Comparison of ENCODE assay signal across 8 mouse cellular contexts in the genomic region with DNA sequence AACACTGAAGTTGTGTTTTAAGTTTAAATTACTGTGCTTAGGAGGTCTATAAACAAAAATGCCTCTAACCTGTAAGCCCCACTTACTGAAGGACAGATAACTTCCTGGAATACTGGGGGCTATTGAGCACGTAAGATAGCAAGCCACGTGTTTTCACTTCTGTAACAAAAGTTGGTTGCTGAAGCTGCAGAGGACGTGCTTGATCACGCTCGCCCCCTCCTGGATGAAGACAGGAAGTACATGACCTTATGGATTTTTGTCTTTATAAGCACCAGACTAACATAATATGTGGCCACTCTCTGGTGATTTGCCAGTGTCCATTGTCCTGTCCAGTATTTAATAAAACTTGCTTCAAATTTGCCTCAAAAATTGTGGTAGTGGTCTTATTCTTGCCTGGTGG. TPM values are rescaled to one million over a fixed set of nuclear protein-coding genes. Genes with fewer than 3 reads are reported as not detected.
DNase-seq lines count a peak whose midpoint lies in the region; ATAC-seq lines count a peak whose summit lies in the region.

No protein-coding gene starts in this region.

- peak; percentile 65 for DNase-seq in CD4-positive, CD25-positive, alpha-beta regulatory T cell, adult 2 months (ENCODE audit: low read depth, low spot score)
- DNase-seq in liver (peak; percentile 52), R1 (ENCODE audit: low read depth, low spot score) (peak; percentile 72)
- DNase-seq in liver, embryonic 11.5 days (ENCODE audit: low spot score) = peak; percentile 31
- DNase-seq in layer of hippocampus, adult 9-10 months (ENCODE audit: low spot score) = no peak
- DNase-seq in frontal cortex, postnatal 14 days (ENCODE audit: low spot score in 2 of 2) = no peak

- H3K9me3 ChIP-seq in liver, embryonic 12.5 days (replicated peaks) = peaks cover 5% of the 10 kb centered on the region; the same call in 1 of the 2 replicates
- H3K9me3 ChIP-seq in liver, embryonic 11.5 days (ENCODE audit: control insufficient read depth, low read length) = peaks cover 3% of the 10 kb centered on the region; the same call in 1 of the 2 replicates

- no peaks in the 10 kb centered on the region for H3K36me3 ChIP-seq in liver, embryonic 12.5 days
- H3K36me3 ChIP-seq in liver, embryonic 11.5 days (ENCODE audit: control insufficient read depth, insufficient read depth, low read length) = no peaks in the 10 kb centered on the region

- H3K4me1 ChIP-seq in liver, embryonic 12.5 days = no peaks in the 10 kb centered on the region
- H3K4me1 ChIP-seq in liver, embryonic 11.5 days (replicated peaks; ENCODE audit: control insufficient read depth, insufficient read depth, low read length) = 0 out of 2 replicates have a peak, but pooled peaks cover 5% of the 10 kb centered on the region

- no peak overlapping the region for H3K27ac ChIP-seq in liver, embryonic 12.5 days
- no peak overlapping the region for H3K27ac ChIP-seq in liver, embryonic 11.5 days (ENCODE audit: low read depth, low read length)

- 52% methylated on average over 5 of the region's 5 CpGs for WGBS in liver, embryonic 12.5 days (ENCODE audit: insufficient replicate concordance)
- 61% methylated on average over 5 of the region's 5 CpGs for WGBS in liver, embryonic 11.5 days

- no peaks in the 10 kb centered on the region for H3K27me3 ChIP-seq in liver, embryonic 12.5 days (replicated peaks)
- no peaks in the 10 kb centered on the region for H3K27me3 ChIP-seq in liver, embryonic 11.5 days (replicated peaks; ENCODE audit: control insufficient read depth, insufficient read depth, low read length)

- ATAC-seq in CD4-positive, CD25-positive, alpha-beta regulatory T cell, adult 4 months = no peak
- ATAC-seq in liver, embryonic 12.5 days = no peak
- ATAC-seq in liver, embryonic 11.5 days (replicated peaks; ENCODE audit: low FRiP score) = no peak

- H3K9ac ChIP-seq in liver, embryonic 12.5 days = no peak overlapping the region
- H3K9ac ChIP-seq in liver, embryonic 11.5 days (ENCODE audit: low read depth, low read length) = no peak overlapping the region

- H3K4me2 ChIP-seq in liver, embryonic 12.5 days = no peak overlapping the region
- no peak overlapping the region for H3K4me2 ChIP-seq in liver, embryonic 11.5 days

- H3K4me3 ChIP-seq in liver, embryonic 12.5 days = no peak overlapping the region
- no peak overlapping the region for H3K4me3 ChIP-seq in liver, embryonic 11.5 days (ENCODE audit: low read depth, low read length)

RNA-seq across cellular contexts. Expression of gene Ccrl2, which starts 20.4 kb away (rescaled TPM):
- polyA plus RNA-seq in CD4-positive, CD25-positive, alpha-beta regulatory T cell, adult 4 months (2017; shearing (Covaris generic)) = 10 to 100 TPM; 25.6 to 26.3 TPM
- 12.2 and 13.4 TPM in 2 replicates for polyA plus RNA-seq in liver, embryonic 12.5 days (2016; fragmentation: Nextera tagmentation; extraction: Ambion mirVana)
- 4.7 and 5.2 TPM in 2 replicates for polyA plus RNA-seq in liver, embryonic 11.5 days (2014; fragmentation: Nextera tagmentation; extraction: Ambion mirVana)

RNA-seq across cellular contexts. Expression of gene Lrrfip2, which starts 39.6 kb away (rescaled TPM):
- 1 to 10 TPM; 8.2 to 9.6 TPM for polyA plus RNA-seq in CD4-positive, CD25-positive, alpha-beta regulatory T cell, adult 4 months (2017; shearing (Covaris generic))
- polyA plus RNA-seq in liver, embryonic 12.5 days (2016; fragmentation: Nextera tagmentation; extraction: Ambion mirVana) = 29.5 and 30.6 TPM in 2 replicates
- 40.0 and 40.3 TPM in 2 replicates for polyA plus RNA-seq in liver, embryonic 11.5 days (2014; fragmentation: Nextera tagmentation; extraction: Ambion mirVana)

RNA-seq across cellular contexts. Expression of gene Ltf, which starts 58.7 kb away (rescaled TPM):
- polyA plus RNA-seq in CD4-positive, CD25-positive, alpha-beta regulatory T cell, adult 4 months (2017; shearing (Covaris generic)) = under 1 TPM in 1 of 2 experiments, not detected in 1; 0.76 TPM
- 17.0 and 18.7 TPM in 2 replicates for polyA plus RNA-seq in liver, embryonic 12.5 days (2016; fragmentation: Nextera tagmentation; extraction: Ambion mirVana)
- polyA plus RNA-seq in liver, embryonic 11.5 days (2014; fragmentation: Nextera tagmentation; extraction: Ambion mirVana) = 7.2 and 8.8 TPM in 2 replicates

Comparison
In these comparisons a context has a peak if more than half of its experiments do, and no peak if none do; other contexts are left out.
1. DNase-seq: peak in CD4-positive, CD25-positive, alpha-beta regulatory T cell, adult 2 months (single experiment), liver (single experiment), R1 (single experiment) and liver, embryonic 11.5 days (single experiment); none in layer of hippocampus, adult 9-10 months (single experiment) and frontal cortex, postnatal 14 days (0 of 2).